Mouse (Mus musculus): ENCODE measurements around the gene Gan. TPM values are rescaled to one million over a fixed set of nuclear protein-coding genes. Genes with fewer than 3 reads are reported as not detected.
A peak's percentile ranks its signal among the peaks of the same experiment; 100 is the strongest.

Gan gene
- total RNA-seq, 2 experiments from 2014 or later, result 22.7 to 27.0 TPM

GRCm38 (mm10) chr8:117240841-117241494 is 83.0 kb downstream of the Gan start:
- intact Hi-C loops (cut with DNase I), result no loop called here

GRCm38 (mm10) chr8:117241848-117242247 is 83.9 kb downstream of the Gan start:
- no peak for DNase-seq (ENCODE audit: extremely low spot score in 1 of 2, low spot score in 2 of 2)
- intact Hi-C loops (cut with DNase I), result no loop called here

More at GRCm38 (mm10) chr8:117240841-117241494, 83.0 kb downstream of the Gan start:
- DNase-seq (ENCODE audit: extremely low spot score in 1 of 2, low spot score in 2 of 2), result no peak

- intact Hi-C loops (cut with DNase I), result no loop called here
- DNase-seq (ENCODE audit: extremely low spot score in 1 of 2, low spot score in 2 of 2), result no peak
Measured at GRCm38 (mm10) chr8:117242286-117242685, 84.4 kb downstream of the Gan start.

- no peak for DNase-seq (ENCODE audit: extremely low spot score in 1 of 2, low spot score in 2 of 2)
- intact Hi-C loops (cut with DNase I), result no loop called here
Measured at GRCm38 (mm10) chr8:117244601-117245000, 86.7 kb downstream of the Gan start.

- intact Hi-C loops (cut with DNase I), result no loop called here
- no peak for DNase-seq (ENCODE audit: extremely low spot score in 1 of 2, low spot score in 2 of 2)
Measured at GRCm38 (mm10) chr8:117248341-117248740, 90.4 kb downstream of the Gan start.

GRCm38 (mm10) chr8:117251086-117251681 is 93.2 kb downstream of the Gan start:
- intact Hi-C loops (cut with DNase I), result no loop called here
- DNase-seq (ENCODE audit: extremely low spot score in 1 of 2, low spot score in 2 of 2), result no peak

- intact Hi-C loops (cut with DNase I), result no loop called here
- DNase-seq (ENCODE audit: extremely low spot score in 1 of 2, low spot score in 2 of 2), result no peak
Measured at GRCm38 (mm10) chr8:117252650-117253049, 94.7 kb downstream of the Gan start.

- DNase-seq (ENCODE audit: extremely low spot score in 1 of 2, low spot score in 2 of 2), result no peak
- intact Hi-C loops (cut with DNase I), result no loop called here
Measured at GRCm38 (mm10) chr8:117253390-117254269, 95.7 kb downstream of the Gan start.

- DNase-seq (ENCODE audit: extremely low spot score in 1 of 2, low spot score in 2 of 2), result no peak
- intact Hi-C loops (cut with DNase I), result no loop called here
Measured at GRCm38 (mm10) chr8:117254496-117254895, 96.6 kb downstream of the Gan start.

- peak; percentile 94 to 97 for DNase-seq (ENCODE audit: extremely low spot score in 1 of 2, low spot score in 2 of 2)
- intact Hi-C loops (cut with DNase I), result loop anchor here (5.0 kb wide), 1 partner anchor 81 kb away; no protein-coding TSS in a partner anchor
Measured at GRCm38 (mm10) chr8:117256292-117256938, 98.5 kb downstream of the Gan start.

GRCm38 (mm10) chr8:117257029-117257820 is 99.3 kb downstream of the Gan start, which contains the start of gene Cmip:
Gene Cmip, plus strand, starts transcription at chr8:117257064.
- intact Hi-C loops (cut with DNase I), result loop anchor here (5.0 kb wide), 1 partner anchor 80 kb away; no protein-coding TSS in a partner anchor

GRCm38 (mm10) chr8:117257821-117258575 is 100.1 kb downstream of the Gan start:
- no peak for DNase-seq (ENCODE audit: extremely low spot score in 1 of 2, low spot score in 2 of 2)
- intact Hi-C loops (cut with DNase I), result loop anchor here (5.0 kb wide), 1 partner anchor 79 kb away; no protein-coding TSS in a partner anchor

More at GRCm38 (mm10) chr8:117257029-117257820, 99.3 kb downstream of the Gan start, which contains the start of gene Cmip:
- DNase-seq (ENCODE audit: extremely low spot score in 1 of 2, low spot score in 2 of 2), result peak in 1 of 2 experiments; percentile 66

- intact Hi-C loops (cut with DNase I), result loop anchor here (5.0 kb wide), 1 partner anchor 79 kb away; no protein-coding TSS in a partner anchor
Measured at GRCm38 (mm10) chr8:117258576-117259040, 100.7 kb downstream of the Gan start.

GRCm38 (mm10) chr8:117259431-117260001 is 101.6 kb downstream of the Gan start:
- DNase-seq (ENCODE audit: extremely low spot score in 1 of 2, low spot score in 2 of 2), result no peak
- intact Hi-C loops (cut with DNase I), result loop anchor here (5.0 kb wide), 1 partner anchor 78 kb away; no protein-coding TSS in a partner anchor

More at GRCm38 (mm10) chr8:117258576-117259040, 100.7 kb downstream of the Gan start:
- no peak for DNase-seq (ENCODE audit: extremely low spot score in 1 of 2, low spot score in 2 of 2)

GRCm38 (mm10) chr8:117260234-117260929 is 102.4 kb downstream of the Gan start:
- intact Hi-C loops (cut with DNase I), result no loop called here
- DNase-seq (ENCODE audit: extremely low spot score in 1 of 2, low spot score in 2 of 2), result no peak

- DNase-seq (ENCODE audit: extremely low spot score in 1 of 2, low spot score in 2 of 2), result no peak
Measured at GRCm38 (mm10) chr8:117260930-117261475, 103.1 kb downstream of the Gan start.

More at GRCm38 (mm10) chr8:117260930-117261475, 103.1 kb downstream of the Gan start:
- intact Hi-C loops (cut with DNase I), result no loop called here

Data from left cerebral cortex, postnatal 10 days (tissue).